Mouse (Mus musculus) adrenal gland, postnatal 4 days (tissue): ENCODE data around the gene Pinlyp. TPM values are rescaled to one million over a fixed set of nuclear protein-coding genes. Genes with fewer than 3 reads are reported as not detected.

Source experiments
- DNase-seq, 2 experiments: peaks; one replicate each; pipeline ENCODE4 v3.0.0; 2021 to 2022; ENCODE audit warnings: low spot score in 2 of 2, mixed read lengths in 2 of 2
- total RNA-seq, 2 experiments: library from RNA; stranded (reverse); gene quantifications; 2 replicates each; pipeline ENCODE4 v1.2.3; 2021

The Pinlyp gene
- total RNA-seq, 2 experiments from 2014 or later, result not detected

DNA sequence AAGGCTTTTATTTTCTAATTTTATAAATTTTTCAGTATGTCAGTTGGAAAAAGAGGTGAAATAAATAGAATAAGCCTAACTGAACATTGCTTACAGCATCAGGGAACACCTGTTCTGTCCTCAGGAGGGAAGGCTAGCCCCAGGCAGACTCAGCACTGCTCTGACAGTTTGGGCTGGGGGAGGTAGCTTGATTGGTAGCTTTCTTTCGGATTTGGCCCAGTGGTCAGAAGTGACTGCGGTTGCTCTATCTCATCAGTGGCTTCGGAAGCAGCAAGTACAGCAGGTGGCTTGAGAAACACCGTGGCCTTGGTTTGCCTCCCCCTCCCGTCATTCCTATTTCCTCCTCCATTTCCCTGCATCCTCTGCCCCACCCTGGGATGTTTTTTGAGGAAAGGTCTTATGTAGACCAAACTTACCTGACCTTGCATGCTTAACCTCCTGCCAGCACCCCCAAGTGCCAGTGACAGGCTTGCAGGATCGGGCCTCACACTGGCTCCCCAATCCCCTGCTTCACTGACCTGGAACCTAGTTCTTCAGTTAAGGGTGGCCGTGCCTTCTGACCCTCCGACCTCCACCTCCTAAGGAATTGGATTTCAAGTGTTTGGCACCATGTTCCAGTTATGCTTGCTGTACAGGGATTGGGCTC is 17.4 kb upstream of the Pinlyp start:
- no peak for DNase-seq

DNA sequence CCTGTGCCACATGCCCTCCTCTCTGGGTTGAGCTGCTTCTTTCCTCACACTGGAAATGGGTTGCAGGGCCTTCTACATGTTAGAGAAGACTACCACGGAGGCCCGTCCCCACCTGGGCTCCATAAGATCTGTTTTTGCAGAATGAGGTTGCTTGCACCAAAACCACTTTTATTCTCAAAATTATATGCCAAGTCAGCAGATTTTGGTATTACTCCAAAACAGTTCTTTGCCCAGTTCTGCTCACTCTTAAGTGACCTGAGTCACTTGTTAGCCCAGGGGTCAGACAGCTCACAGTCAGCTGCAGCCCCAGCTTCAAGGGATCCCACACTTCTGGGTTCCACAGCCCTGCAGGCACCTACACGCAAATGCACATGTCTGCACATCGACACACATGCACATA is 15.5 kb upstream of the Pinlyp start:
- no peak for DNase-seq

DNA sequence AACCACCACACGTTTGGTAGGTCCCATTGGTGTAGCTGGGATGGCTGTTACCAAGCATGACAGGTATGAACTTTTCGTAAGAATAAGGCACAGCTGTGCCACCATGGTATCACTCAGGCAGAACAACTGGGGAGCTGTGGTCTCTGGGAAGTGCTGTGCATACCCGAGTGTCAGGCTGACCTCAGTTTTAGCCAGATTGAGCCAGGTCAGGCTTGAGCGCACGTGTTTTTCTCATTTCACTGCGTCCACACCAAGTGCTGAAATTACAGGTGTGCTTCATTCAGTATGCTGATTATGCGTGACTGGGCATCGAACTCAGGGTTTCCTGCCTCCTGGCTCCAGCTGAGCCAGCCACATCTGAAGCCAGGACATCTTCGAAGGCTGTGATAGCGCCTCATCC is 9.9 kb upstream of the Pinlyp start:
- DNase-seq, result no peak

DNA sequence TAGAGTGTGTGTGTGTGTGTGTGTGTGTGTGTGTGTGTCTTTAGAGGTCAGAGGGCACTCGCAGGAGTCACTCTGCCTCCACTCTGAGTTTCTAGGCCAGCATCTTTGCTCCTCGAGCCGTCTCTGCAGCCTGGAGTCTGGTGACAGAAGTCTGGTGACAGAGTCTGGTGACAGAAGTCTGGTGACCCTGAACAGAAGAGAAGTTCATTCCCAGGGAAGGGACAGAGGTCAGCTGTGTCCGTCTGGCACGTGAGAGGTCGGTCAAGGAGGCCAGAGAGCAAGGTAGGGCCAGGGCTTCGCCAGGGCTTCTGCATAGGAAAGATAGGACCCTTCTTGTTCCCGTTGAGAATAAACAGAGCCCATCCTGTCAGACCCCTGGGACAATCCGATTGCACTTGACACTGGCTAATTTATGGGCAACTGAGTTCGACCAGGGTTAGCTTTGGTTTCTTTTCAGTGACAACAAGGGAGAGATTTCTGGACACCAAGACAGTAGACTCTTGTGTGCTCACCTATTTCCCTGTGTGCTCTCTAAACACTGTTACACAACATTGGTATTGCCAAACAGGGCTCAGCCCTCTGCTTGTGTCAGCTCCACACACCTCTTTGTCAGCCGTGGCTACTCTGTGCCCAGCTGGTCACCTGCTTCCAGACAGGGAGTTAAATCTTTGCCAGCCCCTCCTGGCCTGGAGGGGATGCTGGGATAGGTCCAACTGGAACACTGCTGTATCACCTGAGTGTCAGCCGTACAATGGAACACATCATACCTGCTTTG is 6.3 kb upstream of the Pinlyp start:
- DNase-seq, result no peak

DNA sequence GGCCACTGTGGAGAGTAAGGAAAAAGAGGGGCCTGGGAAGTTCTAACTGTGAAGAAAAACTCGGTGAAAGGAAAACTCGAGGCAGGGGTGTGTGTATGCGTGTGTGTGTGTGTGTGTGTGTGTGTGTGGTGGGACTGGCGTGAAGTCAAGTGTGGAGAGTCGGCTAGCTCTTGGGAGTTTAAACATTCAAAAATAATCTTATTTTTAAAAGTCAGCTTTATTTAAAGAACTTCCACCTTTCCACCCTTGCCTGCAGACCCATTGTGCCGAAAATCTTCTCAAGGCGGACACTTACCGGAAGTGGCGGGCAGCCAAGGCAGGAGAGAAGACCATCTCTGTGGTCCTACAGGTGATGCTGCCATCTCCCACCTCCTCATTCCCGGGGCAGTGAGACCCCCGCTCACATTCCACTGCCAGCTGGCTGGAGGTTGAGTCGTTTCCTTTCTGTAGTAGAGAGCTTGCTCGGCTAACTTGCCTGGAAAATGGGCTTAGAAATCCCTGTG is 1.7 kb upstream of the Pinlyp start:
- no peak for DNase-seq

DNA sequence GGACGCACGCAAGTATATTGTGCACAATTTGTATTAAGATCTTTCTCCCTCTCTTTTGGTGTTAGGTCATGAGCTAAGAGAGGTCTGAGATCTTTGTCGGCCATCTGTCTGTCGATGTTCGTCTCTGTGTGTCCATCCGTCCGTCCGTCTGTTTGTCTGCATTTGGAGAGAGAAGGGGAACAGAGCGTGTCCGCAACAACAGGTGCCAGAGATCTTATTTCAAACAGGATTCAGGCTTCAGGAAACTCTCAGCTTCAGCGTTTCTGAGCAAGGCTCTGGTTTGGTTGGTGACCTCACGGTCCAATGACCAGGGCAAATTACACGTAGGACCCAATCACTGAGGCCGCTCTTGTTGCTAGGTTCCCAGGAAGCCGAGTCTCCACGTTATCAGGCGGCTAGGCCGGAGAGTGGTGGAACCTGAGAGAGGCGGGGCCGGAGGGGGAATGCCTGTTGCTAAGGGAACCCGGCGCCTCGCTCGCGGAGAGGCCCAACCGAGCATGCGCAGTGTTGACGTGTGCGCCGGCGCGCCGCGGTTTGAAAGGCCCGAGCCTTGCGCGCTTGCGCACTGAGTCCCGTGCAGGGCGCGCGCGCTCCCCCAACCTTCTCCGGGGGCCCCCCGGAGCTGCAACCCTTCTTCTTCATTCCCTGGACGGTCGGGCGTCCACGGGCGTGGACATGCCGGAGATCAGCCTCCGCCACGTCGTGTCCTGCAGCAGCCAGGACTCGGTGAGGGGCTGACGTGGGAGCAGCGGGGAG is 894 bp upstream of the Pinlyp start:
- DNase-seq, result peak; percentile 96 to 99

DNA sequence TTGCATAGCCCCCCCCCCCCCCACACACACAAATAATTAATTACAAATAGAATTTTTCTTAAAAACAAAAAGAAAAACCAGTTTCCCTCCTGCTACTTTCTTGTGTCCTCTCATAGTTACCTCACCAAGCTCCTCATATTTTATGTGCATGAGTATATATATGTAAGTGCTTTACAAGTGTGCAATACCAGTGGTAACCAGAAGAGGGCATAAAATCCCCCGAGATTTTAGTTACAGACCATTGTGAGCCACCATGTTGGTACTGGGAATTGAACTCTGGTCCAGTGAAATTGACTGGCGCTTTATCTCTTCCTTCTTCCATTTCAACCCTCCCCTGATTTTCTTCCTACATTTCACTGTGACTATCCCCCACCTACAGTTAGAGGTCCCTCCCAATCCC is 1.4 kb downstream of the Pinlyp start:
- DNase-seq, result no peak

- no peak for DNase-seq
Observed at GRCm38 (mm10) chr7:24539686-24540085, 6.2 kb downstream of the Pinlyp start.

GRCm38 (mm10) chr7:24538701-24539100 is 7.2 kb downstream of the Pinlyp start:
- DNase-seq, result no peak

GRCm38 (mm10) chr7:24538154-24538553 is 7.8 kb downstream of the Pinlyp start:
- DNase-seq, result no peak

GRCm38 (mm10) chr7:24537591-24537990 is 8.3 kb downstream of the Pinlyp start:
- no peak for DNase-seq

DNA sequence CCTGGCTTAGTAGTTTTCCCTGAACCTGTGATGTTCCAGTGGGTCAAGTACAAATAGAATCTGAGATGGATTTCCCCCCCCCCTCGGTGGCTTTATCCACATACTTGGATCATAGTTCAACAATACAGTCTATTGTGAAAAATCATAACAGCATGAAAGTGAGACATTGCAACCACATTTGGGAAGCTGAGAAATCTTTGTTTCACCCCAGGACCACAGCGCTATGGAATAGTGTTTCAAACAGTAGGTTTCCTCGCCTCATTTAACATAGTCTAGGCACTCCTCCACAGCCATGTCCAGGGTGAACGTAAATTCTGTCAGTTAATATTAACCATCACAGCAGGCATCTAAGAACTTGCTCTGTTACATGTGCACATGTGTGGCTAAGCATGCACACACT is 8.8 kb downstream of the Pinlyp start:
- DNase-seq, result no peak

DNA sequence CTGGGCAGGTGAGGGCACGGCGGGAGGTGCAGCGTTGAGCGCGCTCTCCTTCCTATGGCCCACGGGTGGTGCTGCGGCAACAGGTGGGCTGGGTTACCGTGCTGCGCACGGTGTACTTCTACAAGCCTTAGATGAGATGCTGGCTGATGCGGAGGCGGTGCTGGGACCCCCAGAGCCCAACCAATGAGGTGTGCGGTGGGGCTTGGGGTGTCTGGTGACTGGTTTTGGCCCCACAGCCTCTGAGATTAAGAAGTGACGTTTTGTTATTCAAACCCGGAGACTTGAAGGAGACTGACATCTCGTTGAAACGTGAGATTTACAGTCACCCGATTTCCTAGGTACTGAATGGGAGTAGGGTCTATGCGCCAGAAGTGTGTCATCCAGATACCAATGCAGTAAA is 11.6 kb downstream of the Pinlyp start:
- DNase-seq, result no peak

DNA sequence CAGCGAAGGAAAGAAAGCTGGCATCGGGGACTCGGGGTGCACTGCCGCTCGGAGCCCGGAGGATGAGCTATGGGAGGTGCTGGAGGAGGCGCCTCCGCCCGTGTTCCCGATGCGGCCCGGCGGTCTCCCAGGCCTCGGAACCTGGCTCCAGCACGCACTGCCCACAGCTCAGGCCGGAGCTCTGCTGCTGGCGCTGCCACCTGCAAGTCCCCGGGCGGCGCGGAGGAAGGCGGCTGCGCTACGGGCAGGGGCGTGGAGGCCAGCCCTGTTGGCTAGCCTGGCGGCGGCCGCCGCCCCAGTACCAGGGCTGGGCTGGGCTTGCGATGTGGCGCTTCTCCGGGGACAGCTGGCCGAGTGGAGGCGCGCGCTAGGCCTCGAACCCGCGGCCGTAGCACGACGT is 12.1 kb downstream of the Pinlyp start:
- no peak for DNase-seq

GRCm38 (mm10) chr7:24533031-24533571 is 12.8 kb downstream of the Pinlyp start:
- no peak for DNase-seq

- DNase-seq, result peak; percentile 39 to 45
Observed at GRCm38 (mm10) chr7:24531211-24531971, 14.5 kb downstream of the Pinlyp start.

DNA sequence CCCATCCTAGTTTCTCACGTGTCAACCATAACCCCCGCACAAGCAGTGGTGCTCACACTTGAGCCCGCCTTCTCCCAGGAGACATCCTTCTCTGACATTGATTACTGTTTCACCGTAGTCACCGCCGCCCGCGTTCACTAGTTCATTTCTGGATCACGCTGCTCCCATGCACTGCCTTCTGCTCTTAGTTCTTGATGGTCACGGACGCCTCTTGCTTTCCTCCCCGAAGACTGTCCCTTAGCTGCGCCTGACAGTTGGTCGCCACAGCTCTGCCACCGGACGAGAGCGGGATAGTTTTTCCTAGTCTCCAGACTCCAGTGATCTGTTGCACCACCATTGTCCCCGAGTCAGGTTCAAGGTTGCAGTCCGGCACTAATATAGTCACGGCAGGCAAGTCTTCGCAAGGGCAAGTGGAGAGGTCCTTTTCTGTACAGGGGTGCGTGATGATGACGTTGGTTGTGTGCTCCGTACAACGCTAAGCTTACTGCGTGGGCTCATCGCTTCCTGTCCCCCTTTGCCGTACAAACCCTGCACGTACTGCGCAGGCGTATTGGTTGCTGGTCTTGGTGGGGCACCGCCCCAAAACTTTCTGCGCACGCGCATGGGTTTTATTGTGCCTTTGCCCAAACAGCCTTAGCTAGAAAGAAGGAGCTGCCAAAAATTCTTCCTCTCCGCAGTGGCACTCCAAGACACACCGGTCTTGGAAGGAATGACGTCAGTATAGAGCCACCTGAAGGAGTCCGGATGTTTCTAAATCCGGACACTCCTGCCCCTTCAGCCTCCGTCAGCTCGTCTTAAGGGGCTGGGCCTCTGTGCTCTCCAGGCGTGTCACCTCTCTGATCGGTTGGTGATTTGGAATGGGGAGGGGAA is 15.6 kb downstream of the Pinlyp start, which contains the start of gene Irgq:
Gene Irgq, plus strand, starts transcription at position 628 of the 870 bp plus-strand sequence.
- DNase-seq, result peak; percentile 93 to 99

GRCm38 (mm10) chr7:24529580-24529979 is 16.3 kb downstream of the Pinlyp start:
- DNase-seq, result no peak

- no peak for DNase-seq
Observed at GRCm38 (mm10) chr7:24528861-24529260, 17.1 kb downstream of the Pinlyp start.
